Mouse (Mus musculus) cerebellum, adult 2 months (tissue): ENCODE measurements around the gene Arhgap15. TPM values are rescaled to one million over a fixed set of nuclear protein-coding genes. Genes with fewer than 3 reads are reported as not detected.

Experiments used
- DNase-seq, 2 experiments: peaks; one replicate each; pipeline ENCODE4 v3.0.0; 2021
- H3K27ac ChIP-seq: fragments of 200-500 bp; 2 replicates; pipeline ENCODE4 v1.5.1; 2012; ENCODE audit warnings: low read length, control low read depth, inconsistent platforms; ENCODE audit not compliant: insufficient read depth
- H3K27me3 ChIP-seq: fragments of 200-500 bp; 2 replicates; pipeline ENCODE4 v1.6.1; 2012; ENCODE audit warnings: inconsistent platforms, mild to moderate bottlenecking, low read length, moderate library complexity; ENCODE audit not compliant: control insufficient read depth, insufficient read depth
- H3K4me1 ChIP-seq: fragments of 200-500 bp; 2 replicates; pipeline ENCODE4 v1.6.1; 2011; ENCODE audit warnings: low read length; ENCODE audit not compliant: control insufficient read depth, insufficient read depth
- H3K4me3 ChIP-seq: fragments of 200-500 bp; replicated peaks from 2 replicates; pipeline ENCODE3; 2011; ENCODE audit warnings: mild to moderate bottlenecking, low read depth, low read length, control low read depth; ENCODE audit not compliant: insufficient read depth
- CTCF ChIP-seq: fragments of 200-500 bp; IDR thresholded peaks from 2 replicates; pipeline ENCODE4 v1.5.1; 2011; ENCODE audit warnings: low read depth, mild to moderate bottlenecking, control low read depth, low read length, moderate library complexity, borderline replicate concordance; ENCODE audit not compliant: insufficient read depth
- POLR2A ChIP-seq: fragments of 200-500 bp; IDR thresholded peaks from 2 replicates; pipeline ENCODE4 v1.6.1; 2011; ENCODE audit warnings: low read length, control low read depth, borderline replicate concordance; ENCODE audit not compliant: insufficient read depth
- WGBS: fragments of 180-500 bp; shearing (Covaris S2); methylation state at CpG from one replicate; pipeline ENCODE4 v1.1.7; 2018; 5-methylcytosine and 5-hydroxymethylcytosine counted together
- polyA plus RNA-seq: library from polyadenylated mRNA; depleted of rRNA; stranded (reverse); fragments of >200 nt; gene quantifications from 2 replicates; pipeline ENCODE4 v1.2.3, GENCODE M21; 2012

The Arhgap15 gene
- polyA plus RNA-seq, 1 experiment = 2.3 TPM

GRCm38 (mm10) chr2:44103321-44103720, 354.7 kb downstream of the Arhgap15 start:
- TF ChIP-seq CTCF = no peak
- TF ChIP-seq POLR2A = no peak
- WGBS = 81% methylated on average over 8 of the region's 8 CpGs
- Histone ChIP-seq H3K27ac (no peak overlapping the region), H3K27me3 (no peaks in the 10 kb centered on the region; the same call in 1 of the 2 replicates), H3K4me3 (no peak overlapping the region), H3K4me1 (no peaks in the 10 kb centered on the region)
- DNase-seq = no peak

GRCm38 (mm10) chr2:44103742-44104141, 355.1 kb downstream of the Arhgap15 start:
- Histone ChIP-seq H3K4me1 (no peaks in the 10 kb centered on the region), H3K4me3 (no peak overlapping the region), H3K27ac (no peak overlapping the region), H3K27me3 (no peaks in the 10 kb centered on the region; the same call in 1 of the 2 replicates)
- 92% methylated on average over 5 of the region's 5 CpGs for WGBS
- DNase-seq = no peak
- no peak for TF ChIP-seq CTCF

GRCm38 (mm10) chr2:44104282-44105197, 355.9 kb downstream of the Arhgap15 start:
- no peak for DNase-seq
- TF ChIP-seq CTCF (no peak), POLR2A (no peak)
- no peaks in the 10 kb centered on the region for H3K4me1 ChIP-seq
- H3K27me3 ChIP-seq = no peaks in the 10 kb centered on the region; the same call in 1 of the 2 replicates
- 50% methylated on average over 22 of the region's 22 CpGs for WGBS
- no peak overlapping the region for H3K27ac ChIP-seq
- no peak overlapping the region for H3K4me3 ChIP-seq

GRCm38 (mm10) chr2:44105198-44105555, 356.6 kb downstream of the Arhgap15 start:
- no peaks in the 10 kb centered on the region for H3K4me1 ChIP-seq
- 70% methylated on average over 8 of the region's 8 CpGs for WGBS
- no peak overlapping the region for H3K27ac ChIP-seq
- TF ChIP-seq POLR2A = no peak
- no peak for TF ChIP-seq CTCF
- no peak for DNase-seq
- H3K27me3 ChIP-seq = no peaks in the 10 kb centered on the region; the same call in 1 of the 2 replicates
- no peak overlapping the region for H3K4me3 ChIP-seq

GRCm38 (mm10) chr2:44106359-44106758, 357.7 kb downstream of the Arhgap15 start:
- no peak for DNase-seq
- Histone ChIP-seq H3K4me1 (no peaks in the 10 kb centered on the region), H3K4me3 (no peak overlapping the region), H3K27ac (no peak overlapping the region), H3K27me3 (no peaks in the 10 kb centered on the region; the same call in 1 of the 2 replicates)
- 87% methylated on average over 8 of the region's 8 CpGs for WGBS
- TF ChIP-seq CTCF (no peak), POLR2A (no peak)

- H3K4me1 ChIP-seq = peaks cover 3% of the 10 kb centered on the region; the same call in 1 of the 2 replicates
- TF ChIP-seq CTCF (no peak), POLR2A (no peak)
- H3K27ac ChIP-seq = no peak overlapping the region
- no peaks in the 10 kb centered on the region for H3K27me3 ChIP-seq
- no peak for DNase-seq
- WGBS = 93% methylated on average over 3 of the region's 3 CpGs
- H3K4me3 ChIP-seq = no peak overlapping the region
Measured at GRCm38 (mm10) chr2:44111276-44111675, 362.7 kb downstream of the Arhgap15 start.

GRCm38 (mm10) chr2:44112990-44113798, 364.6 kb downstream of the Arhgap15 start:
- 49% methylated on average over 9 of the region's 9 CpGs for WGBS
- Histone ChIP-seq H3K4me3 (no peak overlapping the region), H3K4me1 (peaks cover 3% of the 10 kb centered on the region; the same call in 1 of the 2 replicates), H3K27ac (no peak overlapping the region), H3K27me3 (no peaks in the 10 kb centered on the region)
- peak in 1 of 2 experiments; percentile 4 for DNase-seq
- TF ChIP-seq CTCF (no peak), POLR2A (no peak)
